Mouse (Mus musculus) embryonic facial prominence, embryonic 14.5 days (tissue): ENCODE results near the gene Lbp. TPM values are rescaled to one million over a fixed set of nuclear protein-coding genes. Genes with fewer than 3 reads are reported as not detected.

Experiments used
- ATAC-seq: fragments of 200-750 bp; cut with Nextera tagmentation; 2 replicates; pipeline ENCODE4 v1.8.0; 2017; ENCODE audit warnings: low read depth, moderate number of reproducible peaks, moderate TSS enrichment
- DNase-seq: peaks from one replicate; pipeline ENCODE4 v3.0.0-alpha.2; 2015; ENCODE audit warnings: low spot score
- H3K27ac ChIP-seq: fragments of 300-500 bp; sonication (generic); replicated peaks from 2 replicates; pipeline ENCODE4 v1.5.1; 2014; ENCODE audit warnings: low read depth, mild to moderate bottlenecking, low read length, moderate library complexity
- H3K27me3 ChIP-seq: fragments of 300-500 bp; sonication (generic); replicated peaks from 2 replicates; pipeline ENCODE4 v1.6.1; 2014; ENCODE audit warnings: low read length; ENCODE audit not compliant: control insufficient read depth, insufficient read depth
- H3K36me3 ChIP-seq: fragments of 300-500 bp; sonication (generic); 2 replicates; pipeline ENCODE4 v1.6.1; 2014; ENCODE audit warnings: low read length, mixed read lengths; ENCODE audit not compliant: control insufficient read depth, insufficient read depth
- H3K4me1 ChIP-seq: fragments of 300-500 bp; sonication (generic); 2 replicates; pipeline ENCODE4 v1.6.1; 2014; ENCODE audit warnings: antibody characterized with exemption, low read length; ENCODE audit not compliant: control insufficient read depth, insufficient read depth
- H3K4me2 ChIP-seq: fragments of 300-500 bp; sonication (generic); 2 replicates; pipeline ENCODE4 v1.6.1; 2014; ENCODE audit warnings: low read depth, mild to moderate bottlenecking, low read length, moderate library complexity, mixed read lengths
- H3K4me3 ChIP-seq: fragments of 300-500 bp; sonication (generic); 2 replicates; pipeline ENCODE4 v1.5.1; 2014; ENCODE audit warnings: low read depth, mild to moderate bottlenecking, low read length
- H3K9ac ChIP-seq: fragments of 300-500 bp; sonication (generic); 2 replicates; pipeline ENCODE4 v1.6.1; 2014; ENCODE audit warnings: low read depth, mild to moderate bottlenecking, low read length, moderate library complexity, mixed read lengths
- H3K9me3 ChIP-seq: fragments of 300-500 bp; sonication (generic); 2 replicates; pipeline ENCODE4 v1.6.1; 2016; ENCODE audit warnings: low read length; ENCODE audit not compliant: control insufficient read depth
- WGBS: fragments of 180-500 bp; shearing (Covaris S2); extraction: QIAGEN DNeasy Blood & Tissue Kit; methylation state at CpG from one replicate; pipeline ENCODE4 v1.1.7; 2014; 5-methylcytosine and 5-hydroxymethylcytosine counted together
- polyA plus RNA-seq: library from polyadenylated mRNA; unstranded; fragments of >200 nt; fragmentation: Nextera tagmentation; extraction: Ambion mirVana; gene quantifications from 2 replicates; pipeline ENCODE4 v1.2.1, GENCODE M21; 2014

The Lbp gene
- polyA plus RNA-seq, 1 experiment from 2014 or later: 11.9 TPM

DNA sequence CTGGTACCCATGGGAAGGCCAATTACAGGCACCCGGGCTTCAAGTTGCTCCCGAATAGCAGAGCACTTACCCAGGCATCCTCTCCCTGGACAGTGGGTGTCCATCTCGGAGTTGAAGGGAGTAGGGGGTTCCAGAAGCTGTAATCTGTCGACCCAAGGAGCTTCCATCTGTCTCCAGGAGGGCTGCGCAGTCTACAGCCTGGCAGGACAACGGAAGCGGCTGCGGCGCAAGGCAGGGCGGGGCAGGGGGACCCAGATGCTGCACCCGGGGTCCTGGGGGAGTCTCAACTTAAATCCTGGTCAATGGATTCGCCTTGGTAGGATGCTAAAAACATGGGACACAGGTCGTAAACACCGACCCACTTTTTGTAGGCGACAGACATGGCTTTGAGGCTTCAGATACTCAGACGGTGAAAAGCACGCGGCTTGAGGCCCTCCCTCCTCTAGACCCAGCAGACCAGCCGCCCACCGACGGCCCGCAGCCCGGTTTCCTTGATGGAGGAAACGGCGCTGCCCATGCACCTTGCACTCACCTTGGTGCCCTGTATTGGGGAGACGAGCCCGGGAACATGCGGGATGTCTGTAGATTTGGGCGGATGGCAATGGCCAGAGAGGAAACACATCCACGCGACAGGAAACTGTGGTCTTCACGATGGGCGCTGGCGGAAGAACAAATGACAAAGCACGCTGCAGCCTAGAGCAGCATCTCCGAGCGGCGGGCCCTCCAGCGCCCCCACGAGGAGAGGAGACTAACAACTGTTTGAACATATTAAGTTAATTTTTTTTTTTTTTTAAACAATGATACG, 54.8 kb downstream of the Lbp start:
- H3K4me1 ChIP-seq: peaks cover 13% of the 10 kb centered on the region
- H3K27me3 ChIP-seq: no peaks in the 10 kb centered on the region
- DNase-seq: peak; percentile 97
- peak overlapping the region; percentile 88 for H3K9ac ChIP-seq
- peak; percentile 93 for ATAC-seq
- under 1% methylated on average over 41 of the region's 41 CpGs for WGBS
- peak overlapping the region; percentile 70 for H3K4me3 ChIP-seq
- H3K27ac ChIP-seq: peak overlapping the region; percentile 86
- H3K4me2 ChIP-seq: peak overlapping the region; percentile 72
- peaks cover 44% of the 10 kb centered on the region for H3K36me3 ChIP-seq
- H3K9me3 ChIP-seq: no peaks in the 10 kb centered on the region

GRCm38 (mm10) chr2:158361678-158362320, 55.5 kb downstream of the Lbp start:
- peaks cover 13% of the 10 kb centered on the region for H3K4me1 ChIP-seq
- DNase-seq (no peak), ATAC-seq (peak; percentile 47; the same call in 1 of the 2 replicates)
- H3K27ac ChIP-seq: peak overlapping the region; percentile 46
- WGBS: 30% methylated on average over 8 of the region's 8 CpGs
- H3K4me3 ChIP-seq: peak overlapping the region; percentile 70
- peaks cover 37% of the 10 kb centered on the region for H3K36me3 ChIP-seq
- peak overlapping the region; percentile 72 for H3K4me2 ChIP-seq
- no peaks in the 10 kb centered on the region for H3K9me3 ChIP-seq
- no peaks in the 10 kb centered on the region for H3K27me3 ChIP-seq
- H3K9ac ChIP-seq: peak overlapping the region; percentile 10; the same call in 1 of the 2 replicates

DNA sequence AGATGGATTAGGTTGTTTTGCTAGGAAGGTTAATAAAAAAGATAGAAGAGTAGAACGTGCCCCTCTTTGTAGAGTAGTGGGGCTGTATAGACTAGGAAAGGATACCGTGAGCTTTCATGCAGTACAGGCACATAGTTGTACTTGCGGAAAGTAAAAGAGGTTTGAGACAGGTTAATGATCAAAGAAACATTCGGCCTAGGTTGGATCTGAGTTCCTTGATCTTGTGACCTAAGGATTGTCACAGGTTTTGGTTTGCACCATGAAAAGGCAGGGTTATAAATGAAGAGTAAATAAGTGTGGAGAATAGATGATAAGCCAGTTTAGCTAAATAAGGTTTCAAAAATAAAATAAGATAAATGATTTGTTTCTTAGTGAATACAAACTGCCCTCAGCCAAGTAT, 57.9 kb downstream of the Lbp start:
- Histone ChIP-seq H3K27ac (no peak overlapping the region), H3K4me3 (no peak overlapping the region), H3K36me3 (peaks cover 13% of the 10 kb centered on the region), H3K4me2 (no peak overlapping the region), H3K9me3 (no peaks in the 10 kb centered on the region), H3K4me1 (peaks cover 10% of the 10 kb centered on the region), H3K9ac (no peak overlapping the region), H3K27me3 (no peaks in the 10 kb centered on the region)
- DNase-seq (no peak), ATAC-seq (no peak)
- WGBS: 82% methylated on average over 4 of the region's 4 CpGs

DNA sequence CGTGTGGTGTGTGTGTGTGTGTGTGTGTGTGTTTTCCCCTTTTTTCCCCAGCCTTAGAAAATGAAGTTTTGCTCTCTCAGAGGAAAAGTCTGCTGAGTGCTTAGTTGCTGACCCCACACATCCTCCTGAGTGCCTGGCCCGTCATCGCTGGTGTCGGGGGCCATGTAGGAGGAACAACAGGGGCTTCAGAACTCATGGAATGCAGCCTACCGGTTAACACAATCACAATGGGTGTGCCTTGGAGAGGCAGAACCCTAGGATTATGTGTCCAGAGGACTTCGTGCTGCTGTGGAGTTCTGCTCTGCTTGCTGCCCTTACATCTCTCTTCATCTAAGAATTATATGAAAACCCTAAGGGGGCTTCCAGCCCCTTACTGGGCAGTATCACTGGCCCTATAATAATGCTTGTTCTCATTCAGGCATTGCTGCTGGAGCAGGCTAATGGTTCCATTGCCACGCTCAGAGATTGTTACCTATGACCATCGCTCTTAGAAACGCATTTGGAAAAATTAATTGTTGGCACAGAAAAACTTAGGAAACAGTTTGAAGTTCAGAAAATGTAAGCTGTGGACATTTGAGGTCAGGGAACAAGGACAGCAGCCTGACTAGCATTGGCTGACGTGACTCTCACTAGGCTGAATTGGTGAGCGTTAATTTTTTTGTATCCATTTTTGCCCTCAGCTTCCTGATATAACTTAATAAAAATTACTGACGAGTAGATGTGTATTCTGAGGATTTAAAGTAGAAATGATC, 59.0 kb downstream of the Lbp start:
- Histone ChIP-seq H3K9me3 (no peaks in the 10 kb centered on the region), H3K9ac (no peak overlapping the region), H3K4me1 (peaks cover 2% of the 10 kb centered on the region), H3K27ac (no peak overlapping the region), H3K4me3 (no peak overlapping the region), H3K4me2 (no peak overlapping the region), H3K36me3 (peaks cover 2% of the 10 kb centered on the region), H3K27me3 (no peaks in the 10 kb centered on the region)
- ATAC-seq: no peak
- 63% methylated on average over 12 of the region's 12 CpGs for WGBS
- no peak for DNase-seq

DNA sequence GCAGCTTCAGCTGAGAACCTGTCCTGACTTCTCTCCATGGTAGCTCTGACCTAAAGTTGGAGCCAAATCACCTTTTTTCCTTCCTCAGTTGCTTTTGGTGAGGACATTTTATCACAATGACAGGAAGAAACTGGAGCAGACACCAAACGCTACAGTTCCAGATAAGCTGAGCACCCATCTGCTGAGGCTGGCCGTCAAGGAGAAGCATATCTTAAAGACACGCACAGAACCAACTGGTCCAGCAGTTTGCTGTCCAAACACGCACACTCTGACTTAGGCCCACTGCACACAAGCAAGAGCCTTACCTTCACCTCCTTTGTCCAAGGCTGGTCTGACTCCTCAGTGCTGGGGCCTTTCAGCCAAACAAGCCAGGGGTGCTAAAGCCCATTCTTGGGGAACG, 61.4 kb downstream of the Lbp start:
- no peaks in the 10 kb centered on the region for H3K27me3 ChIP-seq
- DNase-seq: no peak
- no peak overlapping the region for H3K27ac ChIP-seq
- H3K4me1 ChIP-seq: no peaks in the 10 kb centered on the region
- ATAC-seq: no peak
- no peak overlapping the region for H3K4me3 ChIP-seq
- H3K36me3 ChIP-seq: no peaks in the 10 kb centered on the region
- no peak overlapping the region for H3K9ac ChIP-seq
- H3K4me2 ChIP-seq: no peak overlapping the region
- 90% methylated on average over 5 of the region's 5 CpGs for WGBS
- H3K9me3 ChIP-seq: no peaks in the 10 kb centered on the region

GRCm38 (mm10) chr2:158368313-158368712, 62.0 kb downstream of the Lbp start:
- 91% methylated on average over 8 of the region's 8 CpGs for WGBS
- no peaks in the 10 kb centered on the region for H3K9me3 ChIP-seq
- no peak overlapping the region for H3K4me2 ChIP-seq
- H3K36me3 ChIP-seq: no peaks in the 10 kb centered on the region
- H3K4me1 ChIP-seq: no peaks in the 10 kb centered on the region
- H3K27me3 ChIP-seq: no peaks in the 10 kb centered on the region
- no peak overlapping the region for H3K9ac ChIP-seq
- H3K27ac ChIP-seq: no peak overlapping the region
- no peak overlapping the region for H3K4me3 ChIP-seq
- ATAC-seq: no peak
- DNase-seq: no peak

DNA sequence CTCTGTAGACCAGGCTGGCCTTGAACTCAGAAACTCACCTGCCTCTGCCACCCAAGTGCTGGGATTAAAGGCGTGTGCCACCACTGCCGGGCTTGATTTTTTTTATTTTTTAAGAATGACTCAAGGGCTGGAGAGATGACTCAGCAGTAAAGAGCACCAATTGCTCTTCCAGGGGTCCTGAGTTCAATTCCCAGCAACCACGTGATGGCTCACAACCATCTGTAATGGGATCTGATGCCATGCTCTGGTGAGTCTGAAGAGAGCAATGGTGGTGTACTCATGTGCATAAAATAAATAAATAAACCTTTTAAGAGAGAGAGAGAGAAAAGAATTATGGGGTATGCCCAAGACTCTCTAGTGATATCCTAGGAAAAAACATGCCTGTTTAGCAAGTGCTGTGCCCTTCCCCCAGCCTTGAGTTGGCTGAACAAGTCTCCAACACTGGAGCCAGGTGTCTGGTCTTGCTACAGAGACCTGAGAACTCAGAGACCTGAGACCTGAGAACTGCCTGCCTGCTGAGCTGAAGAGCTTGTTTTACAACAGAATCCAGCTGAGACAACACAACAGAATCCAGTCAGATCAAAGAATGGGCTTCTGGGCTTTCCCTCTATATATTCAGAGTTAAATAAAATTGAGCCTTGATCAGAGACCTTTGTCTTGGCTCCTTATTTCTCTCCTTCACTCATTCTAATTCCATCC, 63.3 kb downstream of the Lbp start:
- WGBS: 79% methylated on average over 3 of the region's 3 CpGs
- ATAC-seq (no peak), DNase-seq (no peak)
- Histone ChIP-seq H3K27ac (no peak overlapping the region), H3K4me1 (no peaks in the 10 kb centered on the region), H3K27me3 (0 out of 2 replicates have a peak, but pooled peaks cover 3% of the 10 kb centered on the region), H3K9ac (no peak overlapping the region), H3K36me3 (no peaks in the 10 kb centered on the region), H3K4me3 (no peak overlapping the region), H3K4me2 (no peak overlapping the region), H3K9me3 (no peaks in the 10 kb centered on the region)

DNA sequence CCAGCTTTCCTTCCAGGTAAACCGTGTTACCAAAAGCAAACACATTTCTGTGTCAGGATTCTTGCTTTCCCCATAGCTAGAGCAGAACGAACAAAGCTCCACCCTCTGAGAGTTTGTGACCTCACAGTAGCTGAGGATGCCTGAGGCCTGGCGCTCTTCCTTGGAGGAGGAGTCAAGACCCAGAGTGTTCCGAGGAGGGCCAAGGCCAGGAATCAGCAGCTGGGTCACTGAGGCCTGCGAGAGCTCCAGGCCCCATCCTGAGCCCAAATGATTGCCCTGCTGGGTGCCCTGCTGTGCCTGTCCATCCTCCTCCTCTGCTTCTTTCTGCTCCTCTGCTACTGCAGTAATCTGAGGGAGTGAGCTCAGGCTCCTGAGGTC, 63.9 kb downstream of the Lbp start:
- H3K4me3 ChIP-seq: no peak overlapping the region
- peaks cover 4% of the 10 kb centered on the region; the same call in 1 of the 2 replicates for H3K27me3 ChIP-seq
- H3K9me3 ChIP-seq: no peaks in the 10 kb centered on the region
- no peaks in the 10 kb centered on the region for H3K36me3 ChIP-seq
- DNase-seq (no peak), ATAC-seq (no peak)
- H3K4me1 ChIP-seq: peaks cover 5% of the 10 kb centered on the region
- no peak overlapping the region for H3K9ac ChIP-seq
- H3K4me2 ChIP-seq: no peak overlapping the region
- no peak overlapping the region for H3K27ac ChIP-seq
- 14% methylated on average over 5 of the region's 5 CpGs for WGBS
